Mouse (Mus musculus) liver, adult 2 months (tissue): ENCODE measurements around the gene Hsp90ab1. TPM values are rescaled to one million over a fixed set of nuclear protein-coding genes. Genes with fewer than 3 reads are reported as not detected.

Experiments used
- DNase-seq: peaks from one replicate; pipeline ENCODE4 v3.0.0-alpha.2; 2011; ENCODE audit warnings: low read depth, low spot score; ENCODE audit errors: extremely low read depth
- H3K27ac ChIP-seq: fragments of 200-500 bp; replicated peaks from 2 replicates; pipeline ENCODE4 v1.5.1; 2012; ENCODE audit warnings: low read depth, mild to moderate bottlenecking, control low read depth, inconsistent platforms, low read length; ENCODE audit not compliant: insufficient read depth
- H3K27me3 ChIP-seq: fragments of 200-500 bp; 2 replicates; pipeline ENCODE4 v1.6.1; 2012; ENCODE audit warnings: mild to moderate bottlenecking, moderate library complexity, low read length, inconsistent platforms; ENCODE audit not compliant: control insufficient read depth, insufficient read depth
- H3K36me3 ChIP-seq: fragments of 200-500 bp; 2 replicates; pipeline ENCODE4 v1.6.1; 2012; ENCODE audit warnings: low read length, inconsistent platforms; ENCODE audit not compliant: control insufficient read depth, insufficient read depth
- H3K4me1 ChIP-seq: fragments of 200-500 bp; 2 replicates; pipeline ENCODE4 v1.6.1; 2011; ENCODE audit warnings: low read length; ENCODE audit not compliant: control insufficient read depth, insufficient read depth
- H3K4me3 ChIP-seq: fragments of 200-500 bp; 2 replicates; pipeline ENCODE4 v1.5.1; 2011; ENCODE audit warnings: low read depth, mild to moderate bottlenecking, control low read depth, low read length, moderate library complexity; ENCODE audit not compliant: insufficient read depth
- H3K79me2 ChIP-seq: fragments of 200-500 bp; 2 replicates; pipeline ENCODE4 v1.6.1; 2012; ENCODE audit warnings: inconsistent platforms, mild to moderate bottlenecking, low read length, moderate library complexity; ENCODE audit not compliant: control insufficient read depth, insufficient read depth
- H3K9ac ChIP-seq: fragments of 200-500 bp; 2 replicates; pipeline ENCODE4 v1.6.1; 2012; ENCODE audit warnings: low read depth, mild to moderate bottlenecking, control low read depth, inconsistent platforms, low read length
- CTCF ChIP-seq: fragments of 200-500 bp; IDR thresholded peaks from 2 replicates; pipeline ENCODE4 v1.5.1; 2011; ENCODE audit warnings: low read depth, low read length, control low read depth
- POLR2A ChIP-seq: fragments of 200-500 bp; IDR thresholded peaks from 2 replicates; pipeline ENCODE4 v1.6.1; 2011; ENCODE audit warnings: low read length, control low read depth; ENCODE audit not compliant: insufficient read depth; ENCODE audit errors: extremely low read depth
- WGBS: fragments of 180-500 bp; shearing (Covaris S2); methylation state at CpG from one replicate; pipeline ENCODE4 v1.1.7; 2018; 5-methylcytosine and 5-hydroxymethylcytosine counted together
- polyA plus RNA-seq: library from polyadenylated mRNA; depleted of rRNA; stranded (reverse); fragments of >200 nt; gene quantifications from 2 replicates; pipeline ENCODE4 v1.2.3, GENCODE M21; 2012
- total RNA-seq: library from RNA; depleted of rRNA; stranded (reverse); fragments of >200 nt; gene quantifications from 2 replicates; pipeline ENCODE4 v1.2.3, GENCODE M21; 2014

Hsp90ab1 gene
- total and polyA plus RNA-seq, 2 experiments = 226 to 248 TPM

- DNase-seq = peak; percentile 85
- peak overlapping the region; percentile 95 for H3K9ac ChIP-seq
- peak overlapping the region; percentile 61 for H3K4me3 ChIP-seq
- TF ChIP-seq POLR2A (peak; percentile 15; the same call in 1 of the 2 replicates), CTCF (no peak)
- 2% methylated on average over 16 of the region's 16 CpGs for WGBS
- H3K27me3 ChIP-seq = no peaks in the 10 kb centered on the region
- H3K27ac ChIP-seq = peak overlapping the region; percentile 98
- peaks cover 43% of the 10 kb centered on the region for H3K4me1 ChIP-seq
- peaks cover 17% of the 10 kb centered on the region; the same call in 1 of the 2 replicates for H3K36me3 ChIP-seq
- peaks cover 31% of the 10 kb centered on the region; the same call in 1 of the 2 replicates for H3K79me2 ChIP-seq
Observed at GRCm38 (mm10) chr17:45591701-45592605, 18.9 kb upstream of the Hsp90ab1 start.

GRCm38 (mm10) chr17:45590410-45590809, 17.3 kb upstream of the Hsp90ab1 start:
- H3K79me2 ChIP-seq = peaks cover 31% of the 10 kb centered on the region; the same call in 1 of the 2 replicates
- WGBS = 32% methylated on average over 6 of the region's 6 CpGs

GRCm38 (mm10) chr17:45589844-45590243, 16.8 kb upstream of the Hsp90ab1 start:
- peak overlapping the region; percentile 98 for H3K27ac ChIP-seq
- peak overlapping the region; percentile 65 for H3K9ac ChIP-seq
- WGBS = 19% methylated on average over 8 of the region's 8 CpGs
- H3K4me1 ChIP-seq = peaks cover 50% of the 10 kb centered on the region
- TF ChIP-seq POLR2A = no peak
- no peak for TF ChIP-seq CTCF
- peaks cover 25% of the 10 kb centered on the region for H3K36me3 ChIP-seq
- H3K4me3 ChIP-seq = peak overlapping the region; percentile 9; the same call in 1 of the 2 replicates
- H3K27me3 ChIP-seq = no peaks in the 10 kb centered on the region
- peak; percentile 99 for DNase-seq
- H3K79me2 ChIP-seq = peaks cover 27% of the 10 kb centered on the region; the same call in 1 of the 2 replicates

More at GRCm38 (mm10) chr17:45590410-45590809, 17.3 kb upstream of the Hsp90ab1 start:
- DNase-seq = no peak
- peak overlapping the region; percentile 98 for H3K27ac ChIP-seq
- H3K27me3 ChIP-seq = no peaks in the 10 kb centered on the region
- peak overlapping the region; percentile 65 for H3K9ac ChIP-seq
- H3K4me3 ChIP-seq = no peak overlapping the region; the same call in 1 of the 2 replicates
- H3K36me3 ChIP-seq = peaks cover 25% of the 10 kb centered on the region
- no peak for TF ChIP-seq POLR2A
- TF ChIP-seq CTCF = peak; percentile 40; the same call in 1 of the 2 replicates
- H3K4me1 ChIP-seq = peaks cover 49% of the 10 kb centered on the region

- 31% methylated on average over 7 of the region's 7 CpGs for WGBS
Observed at GRCm38 (mm10) chr17:45589236-45589635, 16.2 kb upstream of the Hsp90ab1 start.

GRCm38 (mm10) chr17:45588370-45588769, 15.3 kb upstream of the Hsp90ab1 start:
- Histone ChIP-seq H3K36me3 (peaks cover 25% of the 10 kb centered on the region), H3K27ac (peak overlapping the region; percentile 76), H3K4me3 (no peak overlapping the region), H3K9ac (peak overlapping the region; percentile 13; the same call in 1 of the 2 replicates), H3K4me1 (peaks cover 54% of the 10 kb centered on the region), H3K27me3 (no peaks in the 10 kb centered on the region), H3K79me2 (peaks cover 22% of the 10 kb centered on the region; the same call in 1 of the 2 replicates)
- DNase-seq = peak; percentile 50
- TF ChIP-seq CTCF (no peak), POLR2A (no peak)
- WGBS = 65% methylated on average over 7 of the region's 7 CpGs

More at GRCm38 (mm10) chr17:45589236-45589635, 16.2 kb upstream of the Hsp90ab1 start:
- Histone ChIP-seq H3K9ac (peak overlapping the region; percentile 27), H3K36me3 (peaks cover 25% of the 10 kb centered on the region), H3K4me3 (no peak overlapping the region), H3K27ac (peak overlapping the region; percentile 76), H3K27me3 (no peaks in the 10 kb centered on the region), H3K79me2 (peaks cover 24% of the 10 kb centered on the region; the same call in 1 of the 2 replicates), H3K4me1 (peaks cover 52% of the 10 kb centered on the region)
- TF ChIP-seq CTCF (no peak), POLR2A (no peak)
- DNase-seq = peak; percentile 88
